Mouse (Mus musculus) T-helper 1 cell (primary cell): ENCODE results near the gene Ovol1.

ENCODE experiments used
- in situ Hi-C: fragments of 300-600 bp; cut with MboI, MseI; formaldehyde crosslinking; loops from one replicate; pipeline ENCODE4 v1.15.1; 2025; ENCODE audit warnings: high pct_unique_total_duplicates

Gene Ovol1

DNA sequence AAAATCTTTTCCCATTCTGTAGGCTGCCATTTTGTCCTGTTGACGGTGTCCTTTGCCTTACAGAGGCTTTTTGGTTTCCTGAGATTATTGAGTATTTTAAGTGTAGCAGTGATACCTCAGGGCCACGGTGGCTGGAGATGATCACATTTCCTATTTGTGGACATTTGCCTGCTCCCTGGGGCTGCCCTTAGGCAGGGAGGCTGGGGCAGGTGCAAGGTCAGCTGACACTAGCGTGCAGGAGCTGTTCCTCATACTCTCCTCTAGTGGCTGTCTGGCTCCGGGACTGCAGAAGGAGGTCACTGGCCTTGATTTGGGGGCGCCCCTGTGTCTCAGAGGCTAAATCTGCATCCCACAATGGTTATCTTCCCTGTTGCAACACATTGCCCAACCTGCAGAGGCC is 35.2 kb downstream of the Ovol1 start:
- in situ Hi-C loops = no loop called here

DNA sequence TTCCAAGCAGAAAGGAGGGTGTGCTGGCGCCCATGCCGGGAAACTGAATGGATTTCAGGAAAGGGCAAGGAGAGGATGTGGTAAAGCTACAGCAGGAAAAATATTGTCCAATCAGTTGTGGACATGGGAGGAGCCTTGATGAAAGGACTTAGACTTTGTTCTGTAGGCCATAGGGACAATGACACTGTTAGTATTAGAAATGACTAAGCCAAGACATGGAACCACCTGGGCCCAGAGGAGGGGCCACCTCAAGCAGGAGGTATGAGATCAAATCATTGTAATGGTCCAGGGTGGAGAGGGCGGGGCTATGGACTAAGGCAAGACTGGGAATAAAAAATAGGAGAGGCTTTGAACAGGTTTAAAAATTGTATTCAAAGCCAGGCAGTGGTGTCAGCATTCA is 41.7 kb downstream of the Ovol1 start:
- in situ Hi-C loops = loop anchor here (5.0 kb wide), 1 partner anchor 39 kb away; no protein-coding TSS in a partner anchor

GRCm38 (mm10) chr19:5516906-5517505 is 43.4 kb downstream of the Ovol1 start:
- in situ Hi-C loops = loop anchor here (5.0 kb wide), 1 partner anchor 40 kb away; no protein-coding TSS in a partner anchor

- in situ Hi-C loops = loop anchor here (5.0 kb wide), 1 partner anchor 41 kb away; no protein-coding TSS in a partner anchor
Observed at GRCm38 (mm10) chr19:5515840-5516777, 44.3 kb downstream of the Ovol1 start.

DNA sequence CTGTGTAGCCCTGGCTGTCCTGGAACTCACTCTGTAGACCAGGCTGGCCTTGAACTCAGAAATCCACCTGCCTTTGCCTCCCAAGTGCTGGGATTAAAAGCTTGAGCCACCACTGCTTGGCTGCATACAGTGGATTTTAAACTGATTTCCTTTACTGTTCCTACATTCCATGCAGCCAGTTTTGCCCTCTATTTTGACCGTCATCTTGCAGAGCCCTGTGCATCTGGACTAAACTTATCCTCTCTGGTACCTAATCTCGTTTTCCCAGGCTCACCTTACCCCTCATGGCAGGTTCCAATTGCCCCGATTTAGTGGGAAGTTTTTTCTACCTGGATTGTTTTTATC is 47.5 kb downstream of the Ovol1 start:
- in situ Hi-C loops = no loop called here

DNA sequence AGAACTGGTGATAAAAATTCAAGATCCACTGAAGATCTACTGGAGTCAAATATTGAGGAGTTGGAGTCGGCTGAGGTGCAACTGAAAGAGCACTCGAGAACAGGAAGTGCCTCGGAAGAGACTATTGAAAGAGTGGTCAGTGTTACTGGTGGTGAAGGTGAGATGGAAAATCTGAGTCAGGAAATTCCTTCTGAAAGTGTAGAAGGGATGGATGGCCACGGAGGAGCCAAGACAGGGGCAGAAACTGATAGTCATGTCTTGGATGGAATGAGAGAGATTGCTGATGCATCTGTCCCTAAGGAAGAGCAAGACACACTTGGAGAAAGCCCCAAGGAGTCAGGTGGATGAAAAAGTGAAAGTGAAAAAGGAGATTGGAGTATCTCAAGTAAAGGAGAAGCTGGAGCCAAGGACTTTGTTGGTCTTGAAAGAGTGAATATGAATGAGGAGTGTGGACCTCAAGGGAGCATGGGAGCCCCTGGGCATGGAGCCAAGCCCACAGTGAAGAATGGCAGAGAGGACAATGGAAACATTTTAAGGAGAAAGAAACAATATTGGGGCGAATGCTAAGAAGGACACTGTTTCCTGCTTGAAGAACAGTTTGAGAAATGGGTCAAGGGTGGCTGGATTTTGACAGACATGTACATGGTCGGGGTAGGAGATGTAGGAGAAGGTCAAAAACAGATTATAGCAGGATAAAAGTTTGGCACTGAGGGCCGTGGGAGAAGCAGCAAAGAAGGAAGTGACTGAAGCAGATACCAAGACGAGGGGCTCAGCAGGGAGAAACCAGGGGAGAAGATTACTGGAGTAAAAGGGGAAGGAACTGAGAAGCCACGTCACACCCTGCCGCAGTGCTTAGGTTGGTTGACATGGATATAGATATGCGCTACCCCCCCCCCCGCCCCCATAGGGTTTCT is 48.1 kb downstream of the Ovol1 start:
- in situ Hi-C loops = no loop called here

- in situ Hi-C loops = no loop called here
Observed at GRCm38 (mm10) chr19:5511074-5511632, 49.3 kb downstream of the Ovol1 start.

- in situ Hi-C loops = no loop called here
Observed at GRCm38 (mm10) chr19:5510031-5511026, 50.1 kb downstream of the Ovol1 start, which contains the start of gene Snx32. Gene Snx32 (minus strand): TSS chr19:5510538.

GRCm38 (mm10) chr19:5503687-5504086 is 56.8 kb downstream of the Ovol1 start, which contains the start of gene 1700020D05Rik:
Gene 1700020D05Rik (minus strand): TSS chr19:5503787.
- in situ Hi-C loops = no loop called here

- in situ Hi-C loops = no loop called here
Observed at GRCm38 (mm10) chr19:5500330-5500875, 60.0 kb downstream of the Ovol1 start.
